Comparison of ENCODE assay signal across 15 mouse cellular contexts in genomic region chr4:145111641-145112040, GRCm38 (mm10).
DNase-seq lines count a peak whose midpoint lies in the region; ATAC-seq lines count a peak whose summit lies in the region.
"Had no signal": no experiment of that assay in that cellular context is flagged by ENCODE, and none has a peak within 500 bp of the region (broad histone marks: within the 10 kb centered on the region; RNA-seq: fewer than 3 reads in every experiment).

No protein-coding gene starts in this region.

- H3K27me3 ChIP-seq in kidney, embryonic 15.5 days, result no peaks in the 10 kb centered on the region
- H3K27me3 ChIP-seq in forebrain, embryonic 12.5 days, result no peaks in the 10 kb centered on the region
- H3K27me3 ChIP-seq: embryonic facial prominence, embryonic 13.5 days; heart, embryonic 15.5 days; liver, embryonic 12.5 days had no signal

- H3K27ac ChIP-seq in kidney, embryonic 15.5 days, result peak overlapping the region; percentile 66; the same call in 1 of the 2 replicates
- H3K27ac ChIP-seq in macrophage, result peak overlapping the region; percentile 65
- no peak overlapping the region for H3K27ac ChIP-seq in forebrain, embryonic 12.5 days
- H3K27ac ChIP-seq: embryonic facial prominence, embryonic 13.5 days; heart, embryonic 15.5 days; liver, embryonic 12.5 days had no signal

- H3K9ac ChIP-seq in kidney, embryonic 15.5 days, result no peak overlapping the region
- H3K9ac ChIP-seq in forebrain, embryonic 12.5 days, result no peak overlapping the region
- H3K9ac ChIP-seq: embryonic facial prominence, embryonic 13.5 days; heart, embryonic 15.5 days; liver, embryonic 12.5 days had no signal

- intact Hi-C loops in gastrocnemius, postnatal 14 days (cut with DNase I; ENCODE audit: low total_unique reads), result no loop called here

- peak; percentile 81 for ATAC-seq in kidney, embryonic 15.5 days (replicated peaks; ENCODE audit: low FRiP score)
- no peak for ATAC-seq in forebrain, embryonic 12.5 days (ENCODE audit: low FRiP score)
- ATAC-seq: activated CD4-positive, CD25-positive, alpha-beta regulatory T cell, adult 4 months; inflammation-experienced regulatory T-cells, adult 6 months had no signal

- WGBS in kidney, embryonic 15.5 days, result 15% methylated on average over 4 of the region's 4 CpGs
- WGBS in macrophage (ENCODE audit: missing documents), result 0% methylated on average over 4 of the region's 4 CpGs
- WGBS in forebrain, embryonic 12.5 days, result 58% methylated on average over 4 of the region's 4 CpGs

- H3K9me3 ChIP-seq in kidney, embryonic 15.5 days (replicated peaks), result no peaks in the 10 kb centered on the region
- H3K9me3 ChIP-seq in forebrain, embryonic 12.5 days, result no peaks in the 10 kb centered on the region
- H3K9me3 ChIP-seq: embryonic facial prominence, embryonic 13.5 days; heart, embryonic 15.5 days; liver, embryonic 12.5 days had no signal

- no peak overlapping the region for H3K4me3 ChIP-seq in kidney, embryonic 15.5 days (replicated peaks)
- no peak overlapping the region for H3K4me3 ChIP-seq in macrophage (ENCODE audit: inconsistent target)
- H3K4me3 ChIP-seq in forebrain, embryonic 12.5 days (replicated peaks), result no peak overlapping the region
- H3K4me3 ChIP-seq: embryonic facial prominence, embryonic 13.5 days; heart, embryonic 15.5 days; liver, embryonic 12.5 days had no signal

- H3K36me3 ChIP-seq in kidney, embryonic 15.5 days, result peaks cover 86% of the 10 kb centered on the region
- H3K36me3 ChIP-seq in macrophage (ENCODE audit: inconsistent target), result peaks cover 67% of the 10 kb centered on the region; the same call in 1 of the 2 replicates
- H3K36me3 ChIP-seq in forebrain, embryonic 12.5 days (replicated peaks), result peaks cover 65% of the 10 kb centered on the region

- no peak for DNase-seq in kidney, adult 18-20 months
- DNase-seq in B cell, adult 2 months, result peak; percentile 51
- peak; percentile 16 for DNase-seq in c-Kit-positive CD71-negative TER-119-negative erythroid progenitor cells, embryonic 14.5 days (ENCODE audit: low read depth)
- no peak for DNase-seq in urinary bladder, postnatal 36 days (ENCODE audit: low spot score in 2 of 2)
- no peak for DNase-seq in gastrocnemius, postnatal 14 days
- DNase-seq: midbrain, embryonic 14.5 days; thymus, postnatal 36 days had no signal

- H3K79me2 ChIP-seq in macrophage (ENCODE audit: inconsistent target), result no peaks in the 10 kb centered on the region

- peaks cover 10% of the 10 kb centered on the region for H3K4me1 ChIP-seq in kidney, embryonic 15.5 days
- no peaks in the 10 kb centered on the region for H3K4me1 ChIP-seq in forebrain, embryonic 12.5 days
- H3K4me1 ChIP-seq: heart, embryonic 15.5 days; liver, embryonic 12.5 days had no signal

- H3K4me2 ChIP-seq in kidney, embryonic 15.5 days, result no peak overlapping the region
- H3K4me2 ChIP-seq in forebrain, embryonic 12.5 days, result no peak overlapping the region
- H3K4me2 ChIP-seq: embryonic facial prominence, embryonic 13.5 days; heart, embryonic 15.5 days; liver, embryonic 12.5 days had no signal

Comparison
In these comparisons a context has a peak if more than half of its experiments do, and no peak if none do; other contexts are left out.
1. DNase-seq: peak in B cell, adult 2 months (2 of 2) and c-Kit-positive CD71-negative TER-119-negative erythroid progenitor cells, embryonic 14.5 days (single experiment); none in kidney, adult 18-20 months (single experiment), urinary bladder, postnatal 36 days (0 of 2) and gastrocnemius, postnatal 14 days (single experiment).